Comparison of ENCODE assay signal across 20 mouse cellular contexts in genomic region chr4:93552489-93553160, GRCm38 (mm10).
DNase-seq lines count a peak whose midpoint lies in the region; ATAC-seq and TF ChIP-seq lines count a peak whose summit lies in the region.
"Had no signal": no experiment of that assay in that cellular context is flagged by ENCODE, and none has a peak within 500 bp of the region (broad histone marks: within the 10 kb centered on the region; RNA-seq: fewer than 3 reads in every experiment).

No protein-coding gene starts in this region.

- no peak overlapping the region for H3K4me2 ChIP-seq in heart, embryonic 12.5 days
- peak overlapping the region; percentile 44 for H3K4me2 ChIP-seq in myocyte (ENCODE audit: low read depth)
- H3K4me2 ChIP-seq in hindbrain, embryonic 14.5 days (replicated peaks), result no peak overlapping the region
- H3K4me2 ChIP-seq: embryonic facial prominence, embryonic 15.5 days; forebrain, embryonic 13.5 days; hindbrain, embryonic 12.5 days; intestine, embryonic 15.5 days; kidney, embryonic 15.5 days; limb, embryonic 13.5 days; neural tube, embryonic 13.5 days had no signal

- no peak overlapping the region for H3K27ac ChIP-seq in heart, embryonic 12.5 days (ENCODE audit: poor library complexity, severe bottlenecking)
- H3K27ac ChIP-seq in hindbrain, embryonic 14.5 days, result no peak overlapping the region
- H3K27ac ChIP-seq: embryonic facial prominence, embryonic 15.5 days; forebrain, embryonic 13.5 days; hindbrain, embryonic 12.5 days; intestine, embryonic 15.5 days; kidney, embryonic 15.5 days; left cerebral cortex, adult 2 months; limb, embryonic 13.5 days; neural tube, embryonic 13.5 days had no signal

- no peaks in the 10 kb centered on the region for H3K36me3 ChIP-seq in heart, embryonic 12.5 days
- H3K36me3 ChIP-seq in myocyte (ENCODE audit: control insufficient read depth, insufficient read depth), result no peaks in the 10 kb centered on the region
- no peaks in the 10 kb centered on the region for H3K36me3 ChIP-seq in hindbrain, embryonic 14.5 days (replicated peaks; ENCODE audit: control insufficient read depth, insufficient read depth)
- H3K36me3 ChIP-seq: embryonic facial prominence, embryonic 15.5 days; hindbrain, embryonic 12.5 days; intestine, embryonic 15.5 days; kidney, embryonic 15.5 days; limb, embryonic 13.5 days; neural tube, embryonic 13.5 days had no signal

- H3K4me3 ChIP-seq in heart, embryonic 12.5 days, result no peak overlapping the region
- H3K4me3 ChIP-seq in myocyte, result no peak overlapping the region
- H3K4me3 ChIP-seq in hindbrain, embryonic 14.5 days (replicated peaks; ENCODE audit: low read length), result no peak overlapping the region
- H3K4me3 ChIP-seq: embryonic facial prominence, embryonic 15.5 days; forebrain, embryonic 13.5 days; hindbrain, embryonic 12.5 days; intestine, embryonic 15.5 days; kidney, embryonic 15.5 days; left cerebral cortex, adult 2 months; limb, embryonic 13.5 days; megakaryocyte, embryonic 14.5 days; neural tube, embryonic 13.5 days had no signal

- no peaks in the 10 kb centered on the region for H3K27me3 ChIP-seq in heart, embryonic 12.5 days (replicated peaks)
- H3K27me3 ChIP-seq in myocyte (ENCODE audit: control insufficient read depth, insufficient read depth, insufficient read length), result no peaks in the 10 kb centered on the region
- no peaks in the 10 kb centered on the region for H3K27me3 ChIP-seq in hindbrain, embryonic 14.5 days (ENCODE audit: control insufficient read depth, insufficient read depth, low read length)
- H3K27me3 ChIP-seq: embryonic facial prominence, embryonic 15.5 days; forebrain, embryonic 13.5 days; hindbrain, embryonic 12.5 days; intestine, embryonic 15.5 days; kidney, embryonic 15.5 days; limb, embryonic 13.5 days; megakaryocyte, embryonic 14.5 days; neural tube, embryonic 13.5 days had no signal

- no peak overlapping the region for H3ac ChIP-seq in myocyte (ENCODE audit: control insufficient read depth, insufficient read length)

- no peak for TF ChIP-seq POLR2A in myocyte (IDR thresholded peaks at IDR 0.05; ENCODE audit: insufficient read length, low read depth)

- peak; percentile 27 to 79 for DNase-seq in adrenal gland, adult (ENCODE audit: inconsistent age in 2 of 2, low spot score in 1 of 2)
- DNase-seq in adrenal gland, adult 18-20 months (ENCODE audit: low spot score in 2 of 2), result no peak
- peak; percentile 38 for DNase-seq in heart, adult 8-10 months (ENCODE audit: low spot score)
- DNase-seq in urinary bladder, postnatal 14 days (ENCODE audit: low spot score), result peak; percentile 3
- no peak for DNase-seq in urinary bladder, postnatal 25 days (ENCODE audit: low spot score)
- no peak for DNase-seq in hindbrain, embryonic 14.5 days (ENCODE audit: low spot score)
- DNase-seq: cerebellum, adult 18-20 months; lung, adult 2 months; spleen, adult 18-20 months had no signal

- H3K79me2 ChIP-seq in myocyte (ENCODE audit: control insufficient read depth, insufficient read depth), result no peaks in the 10 kb centered on the region

- H3K9ac ChIP-seq in heart, embryonic 12.5 days, result no peak overlapping the region
- no peak overlapping the region for H3K9ac ChIP-seq in hindbrain, embryonic 14.5 days
- H3K9ac ChIP-seq: embryonic facial prominence, embryonic 15.5 days; forebrain, embryonic 13.5 days; hindbrain, embryonic 12.5 days; intestine, embryonic 15.5 days; kidney, embryonic 15.5 days; limb, embryonic 13.5 days; neural tube, embryonic 13.5 days had no signal

- no peak for ATAC-seq in heart, embryonic 12.5 days (ENCODE audit: insufficient number of reproducible peaks, low FRiP score)
- ATAC-seq in hindbrain, embryonic 14.5 days (ENCODE audit: low FRiP score), result no peak
- ATAC-seq: forebrain, embryonic 13.5 days; intestine, embryonic 15.5 days had no signal

- no peaks in the 10 kb centered on the region for H3K4me1 ChIP-seq in heart, embryonic 12.5 days (replicated peaks)
- no peaks in the 10 kb centered on the region for H3K4me1 ChIP-seq in hindbrain, embryonic 14.5 days (replicated peaks; ENCODE audit: control insufficient read depth, insufficient read depth, low read length)
- H3K4me1 ChIP-seq: embryonic facial prominence, embryonic 15.5 days; forebrain, embryonic 13.5 days; hindbrain, embryonic 12.5 days; intestine, embryonic 15.5 days; kidney, embryonic 15.5 days; limb, embryonic 13.5 days; neural tube, embryonic 13.5 days had no signal

- H3K9me3 ChIP-seq in heart, embryonic 12.5 days (replicated peaks), result no peaks in the 10 kb centered on the region
- H3K9me3 ChIP-seq in hindbrain, embryonic 14.5 days (ENCODE audit: control insufficient read depth, low read length), result no peaks in the 10 kb centered on the region
- H3K9me3 ChIP-seq: embryonic facial prominence, embryonic 15.5 days; forebrain, embryonic 13.5 days; hindbrain, embryonic 12.5 days; intestine, embryonic 15.5 days; kidney, embryonic 15.5 days; limb, embryonic 13.5 days; megakaryocyte, embryonic 14.5 days; neural tube, embryonic 13.5 days had no signal

- WGBS in heart, embryonic 12.5 days, result 69% methylated on average over 4 of the region's 4 CpGs
- WGBS in hindbrain, embryonic 14.5 days, result 92% methylated on average over 4 of the region's 4 CpGs

TF ChIP-seq in myocyte, 11 proteins besides CTCF, POLR2A, EP300 and RAD21:
- TF ChIP-seq CEBPB (IDR thresholded peaks at IDR 0.05; ENCODE audit: insufficient read depth, poor library complexity, severe bottlenecking) (peak; percentile 92), TCF3 (IDR thresholded peaks at IDR 0.05; ENCODE audit: insufficient read length, low read depth) (no peak), E2F4 (IDR thresholded peaks at IDR 0.05; ENCODE audit: insufficient read depth) (no peak)
TF ChIP-seq in myocyte: peak in this region for 1.

Comparison
In these comparisons a context has a peak if more than half of its experiments do, and no peak if none do; other contexts are left out.
1. DNase-seq: peak in adrenal gland, adult (2 of 2), heart, adult 8-10 months (single experiment) and urinary bladder, postnatal 14 days (single experiment); none in adrenal gland, adult 18-20 months (0 of 2), urinary bladder, postnatal 25 days (single experiment) and hindbrain, embryonic 14.5 days (single experiment).